Mouse (Mus musculus) kidney, adult 2 months (tissue): ENCODE data around the gene Phykpl. TPM values are rescaled to one million over a fixed set of nuclear protein-coding genes. Genes with fewer than 3 reads are reported as not detected.

Source experiments
- DNase-seq: peaks from one replicate; pipeline ENCODE4 v3.0.0; 2021
- H3K27ac ChIP-seq: fragments of 200-500 bp; 2 replicates; pipeline ENCODE4 v1.5.1; 2012; ENCODE audit warnings: low read depth, low read length, control low read depth, inconsistent platforms; ENCODE audit not compliant: insufficient read depth
- H3K27me3 ChIP-seq: fragments of 200-500 bp; replicated peaks from 2 replicates; pipeline ENCODE4 v1.6.1; 2012; ENCODE audit warnings: mild to moderate bottlenecking, moderate library complexity, low read length, inconsistent platforms; ENCODE audit not compliant: control insufficient read depth, insufficient read depth
- H3K36me3 ChIP-seq: fragments of 200-500 bp; 2 replicates; pipeline ENCODE4 v1.6.1; 2012; ENCODE audit warnings: mild to moderate bottlenecking, moderate library complexity, low read length, inconsistent platforms; ENCODE audit not compliant: control insufficient read depth, insufficient read depth
- H3K4me1 ChIP-seq: fragments of 200-500 bp; 2 replicates; pipeline ENCODE4 v1.6.1; 2011; ENCODE audit warnings: low read length; ENCODE audit not compliant: control insufficient read depth, insufficient read depth
- H3K4me3 ChIP-seq: fragments of 200-500 bp; 2 replicates; pipeline ENCODE4 v1.5.1; 2011; ENCODE audit warnings: mild to moderate bottlenecking, low read depth, low read length, control low read depth; ENCODE audit not compliant: insufficient read depth
- CTCF ChIP-seq: fragments of 200-500 bp; conservative IDR thresholded peaks from 2 replicates; pipeline ENCODE4 v1.5.1; 2011; ENCODE audit warnings: low read depth, mild to moderate bottlenecking, control low read depth, low read length, moderate library complexity, mixed read lengths; ENCODE audit not compliant: insufficient read depth, insufficient read length
- POLR2A ChIP-seq: fragments of 200-500 bp; IDR thresholded peaks from one replicate; pipeline ENCODE4 v1.6.1; 2011; ENCODE audit warnings: low read depth, low read length, control low read depth
- WGBS: fragments of 180-500 bp; shearing (Covaris S2); methylation state at CpG from one replicate; pipeline ENCODE4 v1.1.7; 2018; 5-methylcytosine and 5-hydroxymethylcytosine counted together
- polyA plus RNA-seq: library from polyadenylated mRNA; depleted of rRNA; stranded (reverse); fragments of >200 nt; gene quantifications from 2 replicates; pipeline ENCODE4 v1.2.3, GENCODE M21; 2012; rRNA removed

The Phykpl gene
- polyA plus RNA-seq: 28.5 and 34.5 TPM in 2 replicates

GRCm38 (mm10) chr11:51584431-51585248 lies at the start of gene Phykpl:
Gene Phykpl (plus strand): TSS chr11:51584757.
- peak; percentile 99 for DNase-seq
- H3K36me3 ChIP-seq: no peaks in the 10 kb centered on the region
- peak within 1 kb of the TSS; percentile 90 for H3K27ac ChIP-seq
- peak within 1 kb of the TSS; percentile 77 for H3K4me3 ChIP-seq
- H3K4me1 ChIP-seq: peaks cover 17% of the 10 kb centered on the region
- TF ChIP-seq POLR2A (peak; percentile 91), CTCF (peak; percentile 46)
- WGBS: under 1% methylated on average over 59 of the region's 59 CpGs
- H3K27me3 ChIP-seq: no peaks in the 10 kb centered on the region

- WGBS: 69% methylated on average over 7 of the region's 7 CpGs
- Histone ChIP-seq H3K4me3 (no peak overlapping the region), H3K27ac (no peak overlapping the region), H3K4me1 (no peaks in the 10 kb centered on the region), H3K36me3 (no peaks in the 10 kb centered on the region), H3K27me3 (no peaks in the 10 kb centered on the region)
- no peak for TF ChIP-seq POLR2A
- TF ChIP-seq CTCF: no peak
- no peak for DNase-seq
These were observed 46.2 kb upstream of the Phykpl start for GRCm38 (mm10) chr11:51538388-51538787.

GRCm38 (mm10) chr11:51538919-51539758 lies 45.4 kb upstream of the Phykpl start:
- DNase-seq: no peak
- H3K36me3 ChIP-seq: no peaks in the 10 kb centered on the region
- no peaks in the 10 kb centered on the region for H3K27me3 ChIP-seq
- H3K4me3 ChIP-seq: no peak overlapping the region
- no peak for TF ChIP-seq CTCF
- TF ChIP-seq POLR2A: no peak
- H3K4me1 ChIP-seq: no peaks in the 10 kb centered on the region
- H3K27ac ChIP-seq: no peak overlapping the region
- 64% methylated on average over 13 of the region's 13 CpGs for WGBS

GRCm38 (mm10) chr11:51539759-51540282 lies 44.7 kb upstream of the Phykpl start:
- Histone ChIP-seq H3K4me1 (no peaks in the 10 kb centered on the region), H3K36me3 (no peaks in the 10 kb centered on the region), H3K27ac (no peak overlapping the region), H3K4me3 (no peak overlapping the region), H3K27me3 (no peaks in the 10 kb centered on the region)
- DNase-seq: peak; percentile 98
- TF ChIP-seq CTCF (peak; percentile 97), POLR2A (no peak)
- WGBS: 12% methylated on average over 10 of the region's 10 CpGs

GRCm38 (mm10) chr11:51542424-51542823 lies 42.1 kb upstream of the Phykpl start:
- 58% methylated on average over 9 of the region's 9 CpGs for WGBS
- TF ChIP-seq POLR2A (no peak), CTCF (no peak)
- Histone ChIP-seq H3K36me3 (no peaks in the 10 kb centered on the region), H3K27me3 (no peaks in the 10 kb centered on the region), H3K4me1 (no peaks in the 10 kb centered on the region), H3K4me3 (no peak overlapping the region), H3K27ac (no peak overlapping the region)
- peak; percentile 26 for DNase-seq

GRCm38 (mm10) chr11:51543487-51544050 lies 41.0 kb upstream of the Phykpl start:
- WGBS: 70% methylated on average over 7 of the region's 7 CpGs
- TF ChIP-seq POLR2A (no peak), CTCF (no peak)

More at GRCm38 (mm10) chr11:51543487-51544050, 41.0 kb upstream of the Phykpl start:
- Histone ChIP-seq H3K27ac (no peak overlapping the region), H3K36me3 (no peaks in the 10 kb centered on the region), H3K4me3 (no peak overlapping the region), H3K27me3 (no peaks in the 10 kb centered on the region), H3K4me1 (no peaks in the 10 kb centered on the region)
- DNase-seq: no peak
